Mouse (Mus musculus) regulatory T cell (primary cell): Measurements from ENCODE around the gene 9930021J03Rik.

ENCODE experiments used
- in situ Hi-C: fragments of 300-600 bp; cut with MboI, MseI; formaldehyde crosslinking; loops from one replicate; pipeline ENCODE4 v1.15.1; 2025; ENCODE audit warnings: high pct_unique_total_duplicates

The 9930021J03Rik gene

GRCm38 (mm10) chr19:29805917-29806785 is at the start of gene 9930021J03Rik:
TSS of gene 9930021J03Rik (minus strand) at chr19:29805989.
- in situ Hi-C loops = no loop called here

- in situ Hi-C loops = no loop called here
These were observed 47.9 kb upstream of the 9930021J03Rik start for GRCm38 (mm10) chr19:29853711-29854110.

- in situ Hi-C loops = no loop called here
These were observed 45.4 kb upstream of the 9930021J03Rik start for GRCm38 (mm10) chr19:29851036-29851690.

GRCm38 (mm10) chr19:29849924-29850551 is 44.2 kb upstream of the 9930021J03Rik start:
- in situ Hi-C loops = no loop called here

- in situ Hi-C loops = no loop called here
These were observed 38.4 kb upstream of the 9930021J03Rik start for GRCm38 (mm10) chr19:29844036-29844661.

- in situ Hi-C loops = no loop called here
These were observed 37.8 kb upstream of the 9930021J03Rik start for GRCm38 (mm10) chr19:29843641-29844035.

GRCm38 (mm10) chr19:29842973-29843372 is 37.2 kb upstream of the 9930021J03Rik start:
- in situ Hi-C loops = no loop called here

- in situ Hi-C loops = no loop called here
These were observed 34.9 kb upstream of the 9930021J03Rik start for GRCm38 (mm10) chr19:29840642-29841041.

GRCm38 (mm10) chr19:29838636-29839135 is 32.9 kb upstream of the 9930021J03Rik start:
- in situ Hi-C loops = no loop called here

- in situ Hi-C loops = no loop called here
These were observed 32.4 kb upstream of the 9930021J03Rik start for GRCm38 (mm10) chr19:29838171-29838570.

GRCm38 (mm10) chr19:29835364-29836034 is 29.7 kb upstream of the 9930021J03Rik start:
- in situ Hi-C loops = no loop called here

- in situ Hi-C loops = loop anchor here (5.0 kb wide), 1 partner anchor 296 kb away; no protein-coding TSS in a partner anchor
These were observed 25.1 kb upstream of the 9930021J03Rik start for GRCm38 (mm10) chr19:29830911-29831310.

GRCm38 (mm10) chr19:29828558-29828957 is 22.8 kb upstream of the 9930021J03Rik start:
- in situ Hi-C loops = no loop called here

GRCm38 (mm10) chr19:29826686-29827085 is 20.9 kb upstream of the 9930021J03Rik start:
- in situ Hi-C loops = no loop called here

GRCm38 (mm10) chr19:29825003-29825402 is 19.2 kb upstream of the 9930021J03Rik start:
- in situ Hi-C loops = no loop called here

GRCm38 (mm10) chr19:29824034-29824700 is 18.4 kb upstream of the 9930021J03Rik start:
- in situ Hi-C loops = loop anchor here (5.0 kb wide), 1 partner anchor 153 kb away; no protein-coding TSS in a partner anchor

- in situ Hi-C loops = loop anchor here (5.0 kb wide), 1 partner anchor 154 kb away; no protein-coding TSS in a partner anchor
These were observed 17.7 kb upstream of the 9930021J03Rik start for GRCm38 (mm10) chr19:29823456-29824010.

- in situ Hi-C loops = loop anchor here (5.0 kb wide), 1 partner anchor 156 kb away; no protein-coding TSS in a partner anchor
These were observed 15.2 kb upstream of the 9930021J03Rik start for GRCm38 (mm10) chr19:29820966-29821365.

GRCm38 (mm10) chr19:29812581-29813460 is 7.0 kb upstream of the 9930021J03Rik start, which contains the start of gene Ranbp6:
TSS of gene Ranbp6 (minus strand) at chr19:29812974.
- in situ Hi-C loops = no loop called here
